Mouse (Mus musculus): ENCODE results near the gene Mex3b. TPM values are rescaled to one million over a fixed set of nuclear protein-coding genes. Genes with fewer than 3 reads are reported as not detected.

Mex3b gene
- polyA plus RNA-seq (2012; rRNA removed) = 4.7 and 7.3 TPM in 2 replicates

DNA sequence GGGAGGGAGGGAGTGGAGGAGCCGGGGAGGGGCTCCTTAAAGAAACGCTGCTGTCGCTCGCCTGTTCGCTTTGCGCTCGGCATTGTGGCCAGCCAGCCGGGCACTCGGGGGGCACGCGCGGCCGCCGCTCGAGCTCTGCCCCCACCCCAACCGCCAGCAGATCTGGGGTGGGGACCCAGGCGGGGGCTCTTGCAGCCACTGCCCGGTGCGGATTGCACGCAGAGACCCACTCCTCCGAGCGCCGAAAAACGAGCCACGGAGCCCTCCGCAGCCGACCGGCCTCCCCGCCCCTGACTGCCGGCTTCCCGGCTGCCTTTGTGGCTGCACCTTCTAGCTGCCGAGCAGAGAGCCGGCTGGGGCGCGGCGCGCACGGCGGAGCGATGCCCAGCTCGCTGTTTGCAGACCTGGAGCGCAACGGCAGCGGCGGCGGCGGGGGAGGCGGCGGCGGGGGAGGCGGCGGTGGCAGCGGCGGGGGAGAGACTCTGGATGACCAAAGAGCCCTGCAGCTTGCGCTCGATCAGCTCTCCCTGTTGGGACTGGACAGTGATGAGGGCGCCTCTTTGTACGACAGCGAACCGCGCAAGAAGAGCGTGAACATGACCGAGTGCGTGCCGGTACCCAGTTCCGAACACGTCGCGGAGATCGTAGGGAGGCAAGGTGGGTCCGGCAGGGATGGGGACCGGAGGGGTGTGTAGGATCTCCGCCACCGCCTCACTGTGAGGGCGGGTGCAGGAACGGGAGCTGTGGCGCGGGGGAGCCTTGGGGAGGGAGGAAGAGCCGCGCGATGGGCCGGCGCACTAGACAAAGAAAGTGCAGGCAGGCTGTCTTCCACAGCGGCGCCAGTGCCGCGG, at the start of gene Mex3b:
Mex3b (plus strand) TSS at position 63 of the 851 bp plus-strand sequence.

Other genes with a start within 250 kb of the Mex3b start
- 0.57 and 0.94 TPM in 2 replicates for gene Saxo2, start 218.8 kb upstream of the Mex3b start, polyA plus RNA-seq (2012; rRNA removed)
- gene Efl1, start 218.7 kb upstream of the Mex3b start, polyA plus RNA-seq (2012; rRNA removed) = 2.3 and 3.6 TPM in 2 replicates